Mouse (Mus musculus): ENCODE measurements at regions not wholly inside any gene's neighbourhood (a gene's known extent, or its start where the extent isn't known, plus 50 kb on each side); places are given as distances from the start of the nearest gene placed in this dataset.

DNA sequence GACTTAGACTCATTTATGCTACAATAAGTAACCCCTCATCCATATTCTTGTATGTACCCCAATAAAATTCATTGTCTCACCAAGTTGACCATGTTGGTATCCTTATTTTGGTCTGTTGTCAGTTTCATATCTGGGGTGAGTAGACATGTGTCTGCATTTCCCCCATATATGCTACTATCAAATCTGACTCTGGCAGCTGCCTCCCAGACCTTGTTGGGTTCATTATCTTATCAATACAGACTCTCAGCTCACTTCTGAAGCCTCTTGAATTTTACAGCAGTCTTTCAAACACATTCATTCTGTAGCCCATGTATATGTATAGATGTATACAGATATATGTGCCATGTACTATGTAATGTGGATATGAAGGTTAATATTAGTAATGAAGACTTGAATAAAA lies 67.4 kb upstream of the Adgra3 start:
- DNase-seq (ENCODE audit: low read depth, low spot score), result no peak

DNA sequence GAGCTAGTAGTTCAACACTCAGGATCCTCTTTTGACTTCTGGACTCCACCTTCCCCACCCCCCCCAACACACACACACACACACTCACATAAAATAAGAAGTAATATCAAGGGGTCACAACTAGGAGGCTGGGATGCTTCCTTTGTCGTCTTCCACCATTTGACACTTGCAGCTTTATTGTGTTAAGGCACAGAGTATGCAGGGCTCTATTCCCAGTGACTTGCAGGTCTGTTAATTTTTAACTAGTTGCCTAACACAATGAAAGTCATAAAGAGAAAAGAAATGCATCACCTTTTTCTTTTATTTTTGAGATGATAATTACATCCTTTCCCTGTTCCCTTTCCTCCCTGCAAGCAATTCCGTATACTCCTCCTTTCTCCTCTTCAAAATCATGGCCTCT lies 66.9 kb upstream of the Adgra3 start:
- no peak for DNase-seq (ENCODE audit: low read depth, low spot score)

DNA sequence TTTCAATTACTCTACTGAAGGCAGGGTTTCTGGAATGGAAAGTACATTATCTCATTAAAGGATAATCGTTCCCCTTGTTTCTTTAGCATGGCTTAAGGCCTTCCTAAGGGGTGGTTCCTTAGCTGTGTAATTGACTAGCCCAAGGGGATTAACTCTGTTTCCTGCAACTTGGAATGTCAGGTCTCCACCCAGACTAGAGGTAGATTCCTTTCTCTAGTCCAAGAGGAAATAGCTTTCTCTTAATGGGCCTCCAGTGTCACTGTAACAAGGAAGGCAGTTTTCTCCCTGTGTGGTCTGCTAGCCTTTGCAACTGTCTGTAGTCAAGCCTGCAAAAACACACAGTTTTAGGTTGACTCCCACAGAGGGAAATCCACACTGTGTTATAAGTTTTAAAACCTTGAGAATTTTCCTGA lies 64.0 kb upstream of the Adgra3 start:
- peak; percentile 97 for DNase-seq (ENCODE audit: low read depth, low spot score)

DNA sequence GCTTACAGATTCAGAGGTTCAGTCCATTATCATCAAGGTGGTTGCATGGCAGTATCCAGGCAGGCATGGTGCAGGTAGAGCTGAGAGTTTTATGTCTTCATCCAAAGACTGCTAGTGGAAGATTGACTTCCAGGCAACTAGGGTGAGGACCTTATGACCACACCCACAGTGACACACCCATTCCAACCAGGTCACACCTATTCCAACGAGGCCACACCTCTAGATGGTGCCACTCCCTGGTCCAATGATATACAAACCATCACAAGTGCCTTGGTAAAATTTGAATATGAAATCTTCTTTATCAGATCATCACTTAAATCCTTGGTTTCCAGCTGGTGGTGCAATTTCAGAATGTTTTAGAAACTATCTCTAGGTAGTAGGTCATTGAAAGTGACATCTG lies 61.1 kb upstream of the Adgra3 start:
- DNase-seq (ENCODE audit: low read depth, low spot score), result no peak

Data from ES-CJ7 (cell line).